Mouse (Mus musculus) ovary, postnatal 10 days (tissue): ENCODE results near the gene Apob.
"Not testable (repeated sequence)": the region's sequence is repeated elsewhere in the genome, so short reads cannot be mapped to it uniquely, and the experiment has no call there.

Experiments
- DNase-seq: peaks from one replicate; pipeline ENCODE4 v3.0.0; 2022; ENCODE audit warnings: low spot score

The Apob gene

GRCm38 (mm10) chr12:7977466-7978189 lies at the start of gene Apob:
Apob (plus strand) TSS chr12:7977648.
- no peak for DNase-seq

DNA sequence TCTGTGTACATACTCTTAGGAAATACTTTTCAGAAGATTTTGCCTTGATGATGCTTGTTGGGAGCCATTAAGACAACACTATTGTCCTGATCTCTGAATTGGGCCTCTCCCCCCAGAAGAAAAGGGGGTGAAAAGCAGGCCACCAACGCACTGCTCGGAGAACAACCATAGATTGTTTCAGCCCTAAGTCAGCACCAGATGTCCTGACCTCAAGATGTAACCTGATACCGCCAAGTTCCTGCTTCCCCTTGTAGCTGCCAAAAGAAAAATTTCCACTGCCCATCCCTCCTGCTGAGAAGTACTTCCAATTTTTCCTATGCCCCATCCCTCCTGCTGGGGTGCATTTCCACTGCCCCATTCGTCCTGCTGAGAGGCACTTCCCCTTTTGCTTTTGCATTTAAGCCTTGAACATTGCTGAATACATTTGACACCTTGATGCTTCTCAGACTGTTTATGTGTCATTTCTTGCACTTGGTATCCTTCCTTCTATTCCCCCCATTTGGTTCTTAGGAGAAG lies 45.0 kb upstream of the Apob start:
- no peak for DNase-seq

DNA sequence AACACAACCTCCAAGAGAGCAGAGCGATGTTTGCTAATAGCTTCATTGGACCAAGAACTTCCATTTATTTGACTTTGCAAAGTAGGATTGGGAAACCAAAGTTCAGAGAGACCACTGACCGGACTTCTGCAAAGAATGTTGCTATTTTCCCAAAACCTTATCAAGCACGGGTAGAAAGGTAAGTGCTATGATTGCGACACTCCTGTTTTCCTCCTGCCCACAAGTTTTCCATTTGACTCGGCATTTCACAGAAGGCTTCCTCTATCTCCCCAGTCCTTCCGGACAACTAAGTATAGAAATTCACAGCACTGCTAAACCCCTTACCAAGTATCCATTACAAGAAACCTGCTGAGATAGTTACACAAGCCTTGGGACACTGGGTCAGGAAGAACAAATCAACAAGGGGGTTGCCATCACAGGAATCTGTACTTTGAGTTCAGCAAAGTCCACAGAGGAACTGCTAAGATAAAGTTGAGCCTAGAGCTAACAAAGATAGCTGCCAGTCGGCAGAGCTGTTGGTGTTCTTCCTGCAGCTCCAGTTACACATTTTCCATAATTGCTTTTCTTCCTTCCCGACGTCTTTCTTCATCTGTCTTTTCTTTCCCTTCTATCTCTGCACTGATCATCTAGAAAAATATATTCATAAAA lies 27.2 kb upstream of the Apob start:
- no peak for DNase-seq

- no peak for DNase-seq
Measured at GRCm38 (mm10) chr12:7958851-7959250, 18.6 kb upstream of the Apob start.

- DNase-seq = no peak
Measured at GRCm38 (mm10) chr12:7959310-7959918, 18.0 kb upstream of the Apob start.

DNA sequence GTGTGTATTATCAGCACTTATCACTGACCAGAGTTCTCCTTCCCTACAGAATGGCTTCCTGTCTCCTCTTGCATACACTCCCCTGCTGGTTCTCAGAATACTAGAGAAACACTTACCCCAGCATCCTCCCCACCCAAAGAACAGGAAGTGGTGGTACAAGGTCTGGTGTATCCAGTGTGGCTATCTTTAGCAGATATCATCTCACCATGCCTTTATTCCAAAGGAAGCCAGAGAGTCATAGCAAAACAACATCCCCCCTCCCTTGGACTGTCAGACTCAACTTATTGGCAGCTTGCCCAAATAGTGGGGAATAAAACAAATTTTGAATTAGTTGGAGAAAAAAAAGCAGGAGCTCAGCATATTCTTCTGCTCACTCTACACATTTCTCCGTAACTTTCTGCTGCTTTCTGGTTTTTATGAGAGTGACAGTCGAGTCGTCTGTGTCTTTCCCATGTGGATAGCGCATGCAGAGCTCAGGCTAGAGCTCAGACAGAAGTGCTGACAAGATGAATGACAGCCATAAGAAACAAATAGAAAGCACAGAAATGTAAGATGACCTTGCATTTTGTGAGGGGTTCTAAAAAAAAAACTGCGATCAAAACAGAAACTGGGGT lies 15.0 kb upstream of the Apob start:
- no peak for DNase-seq

GRCm38 (mm10) chr12:7967221-7967620 lies 10.2 kb upstream of the Apob start:
- no peak for DNase-seq

DNA sequence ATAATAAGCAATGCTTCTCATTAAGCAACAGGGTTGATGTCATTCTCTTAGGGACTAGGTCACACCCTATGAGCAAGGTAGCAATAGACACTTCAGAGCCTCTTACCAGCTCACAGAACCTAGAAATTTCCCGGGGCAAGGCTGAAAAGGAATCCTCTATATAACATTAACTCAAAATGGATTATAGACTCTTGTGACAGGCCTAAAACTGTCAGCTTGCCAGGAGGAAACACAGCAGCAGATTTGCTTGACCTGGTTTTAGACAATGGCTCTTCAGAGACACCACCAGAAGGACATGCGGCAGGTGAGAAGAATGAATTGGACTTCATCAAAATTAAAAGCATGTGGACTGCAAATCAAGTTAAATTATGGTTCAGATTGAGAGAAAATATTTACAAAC lies 7.1 kb upstream of the Apob start:
- DNase-seq = no peak

- DNase-seq = no peak
Measured at GRCm38 (mm10) chr12:7970817-7971216, 6.6 kb upstream of the Apob start.

DNA sequence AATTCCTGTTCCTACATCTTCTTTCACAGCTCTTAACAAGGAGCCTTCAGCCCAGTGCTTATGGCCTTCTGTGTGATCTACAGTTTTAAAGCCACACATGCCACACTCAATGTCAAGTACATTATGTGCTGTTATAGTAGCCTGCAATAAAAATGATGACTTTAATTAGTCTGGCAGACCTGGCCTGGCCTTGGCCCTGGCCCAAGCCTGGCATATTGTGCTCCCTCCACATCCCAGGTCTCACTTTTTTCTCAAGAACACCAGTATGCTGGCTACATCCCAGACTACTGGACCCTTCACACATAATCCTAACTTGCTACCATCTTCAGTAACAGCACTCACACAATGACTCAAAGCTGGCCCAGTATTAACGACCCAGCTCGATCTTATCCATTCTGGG lies 5.7 kb upstream of the Apob start:
- DNase-seq = no peak

- no peak for DNase-seq
Measured at GRCm38 (mm10) chr12:7973773-7974322, 3.6 kb upstream of the Apob start.

DNA sequence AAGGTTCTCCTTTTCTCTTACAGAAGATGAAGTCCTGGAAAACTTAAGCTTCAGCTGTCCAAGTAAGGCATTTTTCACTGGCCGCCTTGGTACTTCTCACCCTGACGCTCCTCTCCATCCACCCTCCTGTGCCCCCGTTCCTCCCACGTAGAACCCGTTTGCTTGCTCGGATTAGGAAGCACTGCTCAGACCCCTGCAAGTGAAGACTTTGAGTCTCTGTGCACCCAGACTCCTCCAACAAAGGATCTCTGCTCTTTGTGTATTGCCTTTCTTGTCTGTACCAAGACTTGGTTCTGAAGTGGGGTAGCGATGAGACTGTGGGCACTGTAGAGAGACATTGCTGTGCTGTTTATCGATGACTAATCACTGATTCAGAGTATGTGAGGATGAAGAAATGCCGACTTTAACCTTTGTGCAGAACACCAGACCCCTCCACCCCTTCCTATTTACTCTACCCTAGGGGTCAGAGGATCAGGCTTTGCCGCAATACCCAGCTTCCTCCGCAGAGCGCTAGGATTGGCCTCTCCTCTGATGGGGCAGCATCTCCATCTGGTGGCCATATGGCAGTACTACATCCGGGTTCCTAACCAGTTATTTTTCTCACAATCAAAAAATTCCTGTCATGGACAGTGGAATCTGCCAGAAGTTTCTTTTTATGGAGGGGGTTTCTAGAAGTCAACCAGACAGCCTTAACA lies 889 bp downstream of the Apob start:
- DNase-seq = peak; percentile 23

- no peak for DNase-seq
Measured at GRCm38 (mm10) chr12:7984411-7984810, 7.0 kb downstream of the Apob start.

DNA sequence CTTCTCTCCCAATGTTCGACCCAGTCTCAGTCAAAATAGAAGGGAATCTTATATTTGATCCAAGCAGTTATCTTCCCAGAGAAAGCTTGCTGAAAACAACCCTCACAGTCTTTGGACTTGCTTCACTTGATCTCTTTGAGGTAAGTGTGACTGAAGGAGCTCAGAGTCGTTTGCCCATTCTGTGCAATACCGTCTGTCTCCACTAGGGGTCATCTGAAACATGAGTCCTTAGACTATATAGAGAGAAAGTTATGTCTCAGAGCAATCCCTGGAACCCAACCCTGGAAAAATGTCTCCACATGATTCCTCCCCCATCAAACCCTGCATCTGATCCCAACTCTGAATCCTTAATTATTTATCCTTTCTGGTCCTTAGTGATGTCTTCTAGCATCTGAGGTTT lies 13.4 kb downstream of the Apob start:
- DNase-seq = peak; percentile 22

DNA sequence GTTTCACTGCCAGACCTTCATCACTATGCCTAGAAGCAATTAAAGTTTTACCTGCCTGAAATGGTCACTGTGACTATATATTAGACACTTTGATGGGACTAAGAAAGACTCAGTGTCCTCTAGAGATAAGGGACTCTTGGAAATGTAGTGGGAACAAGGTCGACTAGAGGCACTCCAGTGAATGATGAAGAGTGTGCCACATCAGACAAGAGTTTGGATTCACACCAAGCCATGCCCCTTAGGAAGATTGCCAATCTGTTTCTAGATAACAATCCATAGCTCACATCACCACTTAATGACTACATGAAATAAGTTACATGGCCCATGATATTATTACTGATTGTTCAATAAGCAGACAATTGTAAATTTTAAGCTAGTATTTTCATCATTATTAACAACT lies 14.1 kb downstream of the Apob start:
- DNase-seq = no peak

DNA sequence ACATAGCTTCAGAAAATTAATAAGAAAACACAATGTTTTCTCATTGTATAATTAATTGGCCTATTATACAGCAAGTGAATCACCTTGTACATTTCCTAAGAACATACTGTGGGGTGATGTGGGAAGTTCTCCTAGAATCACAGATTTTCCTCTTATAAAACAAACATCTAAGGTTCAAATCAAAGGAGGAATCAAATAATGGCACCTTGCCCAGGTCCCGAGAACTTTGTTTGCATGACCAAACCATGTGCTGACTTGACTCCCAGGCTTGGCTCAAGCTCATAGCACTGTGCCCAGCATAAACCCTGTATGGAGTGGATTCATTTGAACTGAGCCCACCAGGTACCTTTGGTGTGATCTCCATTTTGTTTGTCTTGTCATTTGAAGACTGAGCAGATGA lies 43.5 kb downstream of the Apob start:
- no peak for DNase-seq

GRCm38 (mm10) chr12:8029520-8029919 lies 52.1 kb downstream of the Apob start:
- DNase-seq = no peak

DNA sequence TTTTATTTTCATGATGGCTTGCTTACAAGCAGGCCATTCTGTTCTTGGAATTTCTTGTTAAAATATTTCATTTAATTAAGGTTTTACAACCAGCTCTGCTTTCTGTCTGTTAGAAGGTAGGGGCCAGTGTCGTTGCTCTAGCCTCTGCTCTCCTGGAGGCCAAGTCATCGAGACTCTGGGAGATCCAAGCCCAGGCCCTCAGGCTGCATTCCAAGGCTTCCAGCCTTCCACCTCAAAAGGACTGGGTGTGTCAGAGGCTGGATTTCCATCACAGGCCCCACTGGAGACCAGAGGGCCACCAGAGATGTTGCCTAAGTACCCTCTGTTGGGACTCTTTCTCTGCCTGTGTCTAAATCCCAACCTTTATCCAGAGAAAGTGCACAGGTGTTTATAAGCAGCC lies 52.6 kb downstream of the Apob start:
- DNase-seq = no peak

GRCm38 (mm10) chr12:8031169-8031568 lies 53.7 kb downstream of the Apob start:
- DNase-seq = not testable (repeated sequence)

DNA sequence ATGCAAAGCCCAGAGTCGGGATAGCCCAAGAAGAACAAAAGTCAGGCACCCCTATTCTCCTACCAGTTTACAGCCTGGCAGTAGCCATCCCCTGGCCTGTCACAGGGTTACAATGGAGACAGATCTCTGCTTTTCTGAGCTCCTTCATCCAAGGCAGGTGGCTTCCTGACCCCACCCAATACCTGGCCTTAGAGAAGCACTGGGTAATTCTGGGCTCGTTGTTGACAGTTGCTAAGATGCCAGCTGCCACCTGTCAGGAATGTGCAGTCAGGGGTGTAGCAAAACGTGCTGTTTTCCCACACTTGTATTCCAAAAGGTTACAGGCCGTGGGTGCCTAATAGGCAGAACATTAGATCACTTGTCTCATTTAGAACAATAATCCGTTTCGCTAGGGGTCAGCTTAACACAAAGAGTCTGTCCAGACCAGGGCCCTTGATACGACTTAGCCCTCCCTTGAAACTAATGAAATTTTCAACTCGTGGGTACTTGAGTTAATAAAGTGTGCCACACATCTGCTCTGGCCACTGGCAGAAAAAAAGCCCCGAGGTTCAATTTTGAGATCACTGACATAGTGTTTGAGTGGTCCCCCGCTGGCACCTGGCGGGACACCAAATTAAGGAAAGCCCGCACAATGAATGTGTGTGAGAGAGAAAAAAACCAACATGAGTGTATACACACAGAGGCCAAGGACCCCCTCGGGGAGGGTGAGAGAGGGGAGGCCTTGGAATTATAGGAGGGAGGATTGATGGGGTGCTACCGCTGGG lies 54.3 kb downstream of the Apob start:
- no peak for DNase-seq

DNA sequence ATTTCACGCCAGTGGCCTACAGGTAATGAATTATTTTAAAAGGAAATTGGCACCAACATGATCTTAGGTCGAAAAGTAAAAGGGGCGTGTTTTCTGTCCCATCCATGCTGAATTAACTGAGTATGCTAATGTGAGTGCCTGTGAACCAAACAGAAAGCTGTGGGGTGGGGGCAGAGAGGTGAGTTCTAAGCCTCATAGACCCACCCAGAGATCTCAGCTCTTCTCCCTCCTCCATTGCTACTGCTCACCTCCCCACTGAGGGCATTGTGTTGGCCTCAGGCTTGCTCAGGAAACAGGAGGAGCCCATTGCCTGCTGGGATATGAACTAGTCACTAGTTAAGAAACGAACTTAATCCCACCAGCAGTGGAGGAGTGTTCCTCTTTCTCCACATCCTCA lies 54.9 kb downstream of the Apob start:
- DNase-seq = no peak
